1 mouse cellular context compared by ENCODE assay signal in the genomic region with DNA sequence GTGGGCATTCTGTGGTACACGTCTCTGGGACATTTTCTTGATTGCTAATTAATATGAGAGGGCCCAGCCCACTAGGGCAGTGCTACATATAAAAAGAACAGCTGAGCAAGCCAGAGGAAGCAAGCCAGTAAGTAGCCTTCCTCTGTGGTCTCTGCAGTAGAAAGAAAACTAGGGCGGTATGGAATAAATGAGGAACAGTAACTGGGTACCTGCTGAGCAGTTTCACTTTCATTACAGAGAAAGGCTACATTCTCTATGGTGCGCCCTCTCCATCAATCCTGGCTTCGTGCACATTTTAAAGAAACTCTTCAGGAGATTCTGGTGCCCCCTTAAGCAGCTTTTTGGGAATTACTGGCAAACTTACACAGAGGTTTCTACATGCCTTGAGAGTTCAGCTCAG.
TF ChIP-seq lines count a peak whose summit lies in the region.

No protein-coding gene starts in this region.

TF ChIP-seq in CH12.LX, 34 proteins besides CTCF, POLR2A, EP300 and RAD21 (continued from another document):
- TF ChIP-seq IRF4 (IDR thresholded peaks at IDR 0.05; ENCODE audit: low read depth, low read length) (peak; percentile 97), CHD1 (IDR thresholded peaks at IDR 0.05; ENCODE audit: low read depth, low read length) (no peak), MEF2A (IDR thresholded peaks at IDR 0.05; ENCODE audit: borderline replicate concordance, low read depth, low read length) (peak; percentile 68; the same call in 1 of the 2 replicates), PAX5 (IDR thresholded peaks at IDR 0.05; ENCODE audit: low read length) (no peak), USF2 (conservative IDR thresholded peaks at IDR 0.05; ENCODE audit: low read depth, low read length) (no peak), MAZ (IDR thresholded peaks at IDR 0.05; ENCODE audit: low read depth, low read length) (no peak), NRF1 (IDR thresholded peaks at IDR 0.05; ENCODE audit: low read depth, low read length) (no peak), UBTF (IDR thresholded peaks at IDR 0.05; ENCODE audit: low read depth, low read length) (no peak)
